Mouse (Mus musculus) stomach, embryonic 15.5 days (tissue): ENCODE measurements around the gene Sar1a. TPM values are rescaled to one million over a fixed set of nuclear protein-coding genes. Genes with fewer than 3 reads are reported as not detected.
A peak's percentile ranks its signal among the peaks of the same experiment; 100 is the strongest.

Experiments
- ATAC-seq: fragments of 200-750 bp; cut with Nextera tagmentation; 2 replicates; pipeline ENCODE4 v1.8.0; 2017; ENCODE audit warnings: low read depth, moderate number of reproducible peaks, moderate TSS enrichment; ENCODE audit not compliant: insufficient read depth, low FRiP score
- H3K27ac ChIP-seq: fragments of 300-500 bp; sonication (generic); 2 replicates; pipeline ENCODE4 v1.5.1; 2015; ENCODE audit warnings: mild to moderate bottlenecking, inconsistent platforms
- H3K27me3 ChIP-seq: fragments of 300-500 bp; sonication (generic); replicated peaks from 2 replicates; pipeline ENCODE4 v1.6.1; 2015; ENCODE audit warnings: inconsistent platforms
- H3K36me3 ChIP-seq: fragments of 300-500 bp; sonication (generic); 2 replicates; pipeline ENCODE4 v1.6.1; 2015; ENCODE audit warnings: inconsistent platforms
- H3K4me1 ChIP-seq: fragments of 300-500 bp; sonication (generic); 2 replicates; pipeline ENCODE4 v1.6.1; 2015; ENCODE audit warnings: inconsistent platforms
- H3K4me2 ChIP-seq: fragments of 300-500 bp; sonication (generic); 2 replicates; pipeline ENCODE4 v1.6.1; 2015; ENCODE audit warnings: mild to moderate bottlenecking, inconsistent platforms
- H3K4me3 ChIP-seq: fragments of 300-500 bp; sonication (generic); replicated peaks from 2 replicates; pipeline ENCODE4 v1.5.1; 2015; ENCODE audit warnings: inconsistent platforms
- H3K9ac ChIP-seq: fragments of 300-500 bp; sonication (generic); 2 replicates; pipeline ENCODE4 v1.6.1; 2015; ENCODE audit warnings: inconsistent platforms
- H3K9me3 ChIP-seq: fragments of 300-500 bp; sonication (generic); 2 replicates; pipeline ENCODE4 v1.6.1; 2016; ENCODE audit warnings: inconsistent platforms
- WGBS: fragments of 180-500 bp; shearing (Covaris S2); methylation state at CpG from one replicate; pipeline ENCODE4 v1.1.7; 2015; 5-methylcytosine and 5-hydroxymethylcytosine counted together
- polyA plus RNA-seq: library from polyadenylated mRNA; unstranded; fragments of >200 nt; fragmentation: Nextera tagmentation; extraction: Ambion mirVana; gene quantifications from 2 replicates; pipeline ENCODE4 v1.2.1, GENCODE M21; 2015

Sar1a gene
- polyA plus RNA-seq: 215 and 221 TPM in 2 replicates

DNA sequence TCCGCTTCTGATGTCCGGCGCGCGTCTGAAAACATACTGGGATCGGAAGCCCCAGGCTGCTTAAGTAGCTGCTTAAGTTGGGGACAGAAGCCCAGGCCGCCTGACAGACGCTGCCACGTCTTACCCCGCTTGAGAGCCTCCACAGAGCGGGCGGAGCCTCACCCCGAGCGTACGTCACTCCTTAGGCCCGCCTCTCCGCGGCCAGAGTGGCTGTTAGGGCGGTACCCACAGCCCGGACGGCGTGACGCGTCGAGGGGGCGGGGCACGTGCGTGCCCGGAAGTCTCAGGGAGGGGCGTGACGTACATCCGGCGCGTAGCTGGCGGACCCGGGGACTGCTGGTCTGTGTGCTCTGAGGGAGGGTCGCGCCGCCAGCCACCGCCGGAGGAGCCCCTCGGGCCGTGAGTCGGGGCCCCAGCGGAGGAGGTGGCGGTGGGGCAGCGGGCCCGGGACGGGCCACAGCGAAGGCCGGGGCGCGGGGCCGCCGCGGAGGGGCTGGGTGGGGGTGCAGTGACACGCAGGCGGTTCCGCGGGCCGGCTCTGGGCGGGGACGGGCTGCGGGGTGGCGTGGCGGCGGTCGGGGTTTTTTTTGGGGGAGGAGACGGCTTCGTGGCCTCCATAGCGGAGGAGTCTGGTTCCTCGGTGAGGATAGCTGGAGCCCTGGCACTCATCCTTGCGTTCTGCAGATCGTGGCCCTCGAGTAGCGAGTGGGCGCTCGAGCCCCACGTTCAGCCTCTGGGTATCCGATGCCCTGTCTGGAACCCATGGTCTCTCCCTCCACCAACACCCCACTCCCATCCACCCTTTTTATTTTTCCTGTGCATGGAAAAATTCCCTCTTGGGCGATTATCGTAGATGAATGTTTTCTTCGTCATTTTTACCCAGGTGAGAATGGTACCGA lies at the start of gene Sar1a:
Gene Sar1a (plus strand): TSS at position 285 of the 899 bp plus-strand sequence.
- Histone ChIP-seq H3K4me1 (peaks cover 10% of the 10 kb centered on the region), H3K36me3 (peaks cover 4% of the 10 kb centered on the region; the same call in 1 of the 2 replicates), H3K9ac (peak within 1 kb of the TSS; percentile 84), H3K9me3 (no peaks in the 10 kb centered on the region), H3K27ac (peak within 1 kb of the TSS; percentile 82), H3K27me3 (no peaks in the 10 kb centered on the region), H3K4me3 (peak within 1 kb of the TSS; percentile 89), H3K4me2 (peak within 1 kb of the TSS; percentile 75)
- WGBS: under 1% methylated on average over 84 of the region's 84 CpGs
- ATAC-seq: peak; percentile 100

DNA sequence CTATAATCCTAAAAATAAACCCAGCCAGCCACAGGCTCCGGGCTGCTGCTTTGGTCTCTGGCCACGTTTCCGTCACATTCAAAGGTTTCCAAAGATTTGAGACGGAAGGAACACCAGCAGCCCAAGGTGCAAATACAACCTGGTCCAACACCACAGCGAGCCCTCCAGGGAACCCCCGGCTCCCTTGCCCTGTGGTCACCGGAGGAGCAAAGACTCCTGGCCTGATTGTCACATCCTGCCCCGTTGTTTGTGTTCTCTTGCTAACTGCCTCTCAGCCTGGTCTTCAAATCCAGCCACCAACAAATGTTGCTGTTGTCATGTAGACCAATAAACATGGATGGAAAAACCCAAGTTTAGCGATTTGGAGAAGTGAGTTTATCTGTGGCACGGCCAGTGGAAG lies 47.7 kb upstream of the Sar1a start:
- H3K9ac ChIP-seq: no peak overlapping the region
- no peaks in the 10 kb centered on the region for H3K9me3 ChIP-seq
- H3K27ac ChIP-seq: no peak overlapping the region
- no peak for ATAC-seq
- 73% methylated on average over 10 of the region's 10 CpGs for WGBS
- no peaks in the 10 kb centered on the region for H3K4me1 ChIP-seq
- H3K4me2 ChIP-seq: no peak overlapping the region
- H3K36me3 ChIP-seq: no peaks in the 10 kb centered on the region
- no peak overlapping the region for H3K4me3 ChIP-seq
- H3K27me3 ChIP-seq: no peaks in the 10 kb centered on the region

- Histone ChIP-seq H3K4me2 (no peak overlapping the region), H3K27ac (no peak overlapping the region), H3K4me1 (no peaks in the 10 kb centered on the region), H3K4me3 (no peak overlapping the region), H3K27me3 (no peaks in the 10 kb centered on the region), H3K36me3 (no peaks in the 10 kb centered on the region), H3K9ac (no peak overlapping the region), H3K9me3 (no peaks in the 10 kb centered on the region)
- no peak for ATAC-seq
- WGBS: 74% methylated on average over 7 of the region's 7 CpGs
Observed at GRCm38 (mm10) chr10:61637055-61637454, 43.0 kb upstream of the Sar1a start.

DNA sequence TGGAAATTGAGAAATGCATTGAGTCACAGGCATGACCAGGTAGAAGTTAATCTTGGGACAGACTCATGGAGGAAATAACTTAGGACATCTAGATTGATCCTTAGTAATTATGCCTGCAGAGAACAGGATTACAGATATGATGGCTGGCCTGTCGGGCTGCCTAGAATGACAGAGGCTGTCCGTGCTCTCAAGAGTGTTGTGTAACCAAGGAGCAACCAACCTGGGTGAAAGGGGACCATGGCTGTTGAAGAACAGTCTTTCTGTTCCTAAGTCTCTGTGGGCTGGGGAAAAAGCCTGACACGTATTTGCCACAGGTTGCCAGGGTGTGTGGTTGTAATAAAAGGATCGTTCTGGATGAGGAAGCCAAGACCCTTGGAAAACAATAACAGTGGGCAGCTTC lies 39.7 kb upstream of the Sar1a start:
- no peak overlapping the region for H3K4me2 ChIP-seq
- 69% methylated on average over 4 of the region's 4 CpGs for WGBS
- no peak for ATAC-seq
- no peak overlapping the region for H3K4me3 ChIP-seq
- no peaks in the 10 kb centered on the region for H3K9me3 ChIP-seq
- H3K27me3 ChIP-seq: no peaks in the 10 kb centered on the region
- H3K4me1 ChIP-seq: no peaks in the 10 kb centered on the region
- H3K27ac ChIP-seq: no peak overlapping the region
- H3K9ac ChIP-seq: no peak overlapping the region
- H3K36me3 ChIP-seq: no peaks in the 10 kb centered on the region

DNA sequence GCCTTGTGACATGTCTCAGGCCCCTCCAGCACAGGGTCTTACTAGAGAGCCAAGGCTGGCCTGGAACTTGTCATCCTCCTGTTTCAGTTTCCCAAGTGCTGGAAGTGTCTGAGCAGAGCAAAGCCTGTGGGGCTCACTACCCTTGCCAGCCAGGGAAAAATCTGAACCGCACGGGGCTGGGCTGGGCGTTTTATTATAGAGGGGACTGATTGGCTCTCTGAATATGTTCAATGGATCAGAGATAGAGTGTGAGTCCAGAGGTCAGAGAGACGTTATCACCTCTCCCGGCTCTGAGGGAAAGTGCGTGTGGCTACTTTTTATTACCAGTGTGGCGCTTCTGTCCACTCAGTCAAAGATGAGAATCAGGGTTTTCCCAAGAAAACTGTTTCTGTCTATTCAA lies 33.5 kb upstream of the Sar1a start:
- Histone ChIP-seq H3K9ac (no peak overlapping the region), H3K27ac (no peak overlapping the region), H3K9me3 (no peaks in the 10 kb centered on the region), H3K27me3 (no peaks in the 10 kb centered on the region), H3K4me2 (no peak overlapping the region), H3K4me1 (peaks cover 3% of the 10 kb centered on the region; the same call in 1 of the 2 replicates), H3K4me3 (no peak overlapping the region), H3K36me3 (no peaks in the 10 kb centered on the region)
- ATAC-seq: no peak
- WGBS: 58% methylated on average over 7 of the region's 7 CpGs

DNA sequence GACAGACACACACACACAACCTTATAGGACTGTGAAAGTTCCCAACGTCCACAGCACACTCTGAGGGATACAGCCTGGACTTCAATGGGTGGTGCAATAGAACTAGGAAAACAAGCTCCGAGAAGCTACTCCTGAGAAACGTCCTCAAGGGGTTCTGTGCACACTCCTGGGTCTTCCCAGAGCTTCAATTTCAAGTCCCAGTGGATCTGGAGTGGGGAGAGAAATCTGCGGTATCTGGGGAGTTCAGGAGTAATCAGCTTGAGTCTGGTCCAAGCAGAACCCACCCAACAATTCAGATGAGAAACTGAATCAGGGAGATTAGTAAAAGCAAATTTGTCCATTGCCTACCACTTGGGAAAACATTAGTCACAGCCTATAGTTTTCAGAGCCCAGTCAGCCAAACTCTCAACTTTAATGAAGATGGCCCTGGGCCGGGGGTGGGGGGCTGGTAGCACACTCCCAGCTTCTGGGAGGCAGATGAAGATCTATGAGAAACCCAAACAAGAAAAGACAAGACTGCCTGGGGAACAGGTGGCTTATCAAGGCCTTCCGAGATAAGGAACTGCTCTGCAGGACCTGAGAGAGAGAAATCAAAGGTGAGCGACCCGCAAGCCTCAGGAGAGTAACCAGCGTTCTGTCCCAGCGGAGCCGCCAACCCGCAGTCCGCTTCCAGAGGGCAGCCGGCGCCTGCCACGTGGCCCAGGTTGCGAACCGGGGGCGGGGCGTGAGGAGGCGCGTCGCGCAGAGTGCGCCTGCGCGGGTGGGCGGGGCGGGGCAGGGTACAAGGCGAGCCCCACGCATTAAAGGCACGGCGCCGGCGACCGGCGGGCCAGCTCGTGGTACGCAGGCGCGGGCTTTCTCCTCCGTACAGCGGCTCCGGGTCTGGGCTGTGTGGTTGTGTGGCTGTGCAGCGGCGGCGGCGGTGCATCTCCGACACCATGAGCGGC lies 32.0 kb upstream of the Sar1a start, which contains the start of gene Ppa1:
Gene Ppa1 (plus strand): TSS at position 763 of the 947 bp plus-strand sequence.
- Histone ChIP-seq H3K4me3 (peak within 1 kb of the TSS; percentile 90), H3K9ac (peak within 1 kb of the TSS; percentile 67), H3K9me3 (no peaks in the 10 kb centered on the region), H3K36me3 (no peaks in the 10 kb centered on the region), H3K4me2 (peak within 1 kb of the TSS; percentile 91), H3K4me1 (peaks cover 3% of the 10 kb centered on the region; the same call in 1 of the 2 replicates), H3K27ac (peak within 1 kb of the TSS; percentile 77), H3K27me3 (no peaks in the 10 kb centered on the region)
- 1% methylated on average over 50 of the region's 50 CpGs for WGBS
- ATAC-seq: peak; percentile 95

- Histone ChIP-seq H3K9me3 (no peaks in the 10 kb centered on the region), H3K9ac (peak overlapping the region; percentile 67), H3K27me3 (no peaks in the 10 kb centered on the region), H3K27ac (peak overlapping the region; percentile 77), H3K4me1 (peaks cover 3% of the 10 kb centered on the region; the same call in 1 of the 2 replicates), H3K4me2 (peak overlapping the region; percentile 91), H3K36me3 (peaks cover 5% of the 10 kb centered on the region), H3K4me3 (peak overlapping the region; percentile 90)
- 2% methylated on average over 49 of the region's 49 CpGs for WGBS
- peak; percentile 54 for ATAC-seq
Observed at GRCm38 (mm10) chr10:61648737-61649645, 31.1 kb upstream of the Sar1a start.

GRCm38 (mm10) chr10:61654105-61654504 lies 26.0 kb upstream of the Sar1a start:
- Histone ChIP-seq H3K4me2 (no peak overlapping the region), H3K36me3 (peaks cover 5% of the 10 kb centered on the region), H3K27ac (no peak overlapping the region), H3K4me3 (no peak overlapping the region), H3K27me3 (no peaks in the 10 kb centered on the region), H3K9ac (no peak overlapping the region), H3K9me3 (no peaks in the 10 kb centered on the region), H3K4me1 (peaks cover 6% of the 10 kb centered on the region)
- ATAC-seq: no peak
- WGBS: 89% methylated on average over 4 of the region's 4 CpGs

DNA sequence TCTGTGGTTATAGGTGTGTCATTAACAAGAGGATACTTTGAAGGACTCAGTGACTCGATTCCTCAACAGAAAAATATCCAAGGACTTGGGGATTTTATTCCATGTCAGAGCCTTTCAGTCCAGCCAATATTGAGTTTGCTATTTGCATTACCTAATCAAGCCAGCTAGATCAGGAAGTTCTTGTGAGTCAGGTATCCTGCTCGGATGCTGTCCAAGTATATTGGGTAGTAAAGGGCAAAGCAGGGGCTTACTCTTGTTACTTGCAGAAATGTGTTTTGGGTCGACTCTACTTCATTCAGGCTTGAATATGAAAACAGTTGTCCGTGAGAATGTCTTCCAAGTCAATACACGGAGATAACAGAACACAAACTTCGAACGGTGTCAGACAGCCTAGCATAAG lies 25.4 kb upstream of the Sar1a start:
- no peak for ATAC-seq
- H3K9ac ChIP-seq: no peak overlapping the region
- H3K4me2 ChIP-seq: no peak overlapping the region
- WGBS: 89% methylated on average over 7 of the region's 7 CpGs
- peaks cover 5% of the 10 kb centered on the region for H3K36me3 ChIP-seq
- H3K4me1 ChIP-seq: peaks cover 3% of the 10 kb centered on the region; the same call in 1 of the 2 replicates
- H3K9me3 ChIP-seq: no peaks in the 10 kb centered on the region
- no peaks in the 10 kb centered on the region for H3K27me3 ChIP-seq
- H3K27ac ChIP-seq: no peak overlapping the region
- H3K4me3 ChIP-seq: no peak overlapping the region

DNA sequence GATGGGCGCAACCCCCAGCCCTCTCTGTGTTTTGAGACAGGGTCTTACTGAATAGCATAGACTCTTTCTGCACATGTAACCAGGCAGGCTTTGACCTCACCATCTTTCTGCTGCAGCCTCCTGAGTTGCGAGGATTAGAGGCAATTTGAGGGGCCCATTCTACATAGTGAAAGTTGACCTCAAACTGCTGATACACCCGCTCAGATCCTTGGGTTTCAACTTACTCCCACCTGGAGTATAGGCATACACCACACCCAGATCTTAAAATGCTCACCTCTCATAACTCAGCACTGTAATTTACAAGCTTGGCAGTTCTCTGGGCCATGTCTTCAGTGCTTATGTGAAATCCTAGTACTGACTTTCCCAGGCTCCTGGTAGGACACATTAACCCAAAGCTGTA lies 24.9 kb upstream of the Sar1a start:
- no peaks in the 10 kb centered on the region for H3K9me3 ChIP-seq
- 86% methylated on average over 3 of the region's 3 CpGs for WGBS
- H3K4me1 ChIP-seq: peaks cover 3% of the 10 kb centered on the region; the same call in 1 of the 2 replicates
- no peak overlapping the region for H3K9ac ChIP-seq
- no peak overlapping the region for H3K4me3 ChIP-seq
- no peak overlapping the region for H3K4me2 ChIP-seq
- H3K36me3 ChIP-seq: peaks cover 5% of the 10 kb centered on the region
- H3K27me3 ChIP-seq: no peaks in the 10 kb centered on the region
- no peak overlapping the region for H3K27ac ChIP-seq
- no peak for ATAC-seq
